Mouse (Mus musculus): ENCODE measurements at regions not wholly inside any gene's neighbourhood (a gene's known extent, or its start where the extent isn't known, plus 50 kb on each side); places are given as distances from the start of the nearest gene placed in this dataset.

DNA sequence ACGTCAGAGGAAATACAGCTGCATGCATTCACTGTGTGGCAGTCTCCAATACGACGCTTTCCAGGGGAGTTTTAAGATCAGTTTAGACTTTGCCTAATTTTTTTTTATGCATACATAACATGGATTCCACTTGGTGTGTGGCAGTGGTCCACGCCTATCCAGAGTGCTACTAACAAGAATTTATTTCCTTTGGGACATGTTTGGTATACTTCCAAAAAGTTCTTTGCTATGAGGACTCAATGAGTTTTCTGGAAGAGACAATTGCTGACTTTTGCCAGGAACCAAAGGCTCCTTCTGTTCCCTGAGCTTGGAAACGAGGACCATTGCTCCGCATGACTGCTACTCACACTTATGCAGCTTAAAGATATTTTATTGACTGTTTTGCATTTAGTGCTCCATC, 59.2 kb downstream of the Marcks start:
- ATAC-seq (replicated peaks; ENCODE audit: poor library complexity) = no peak

- ATAC-seq (replicated peaks; ENCODE audit: poor library complexity) = no peak
Observed at GRCm38 (mm10) chr10:37078439-37078838, 60.3 kb downstream of the Marcks start.

GRCm38 (mm10) chr10:37077741-37078140, 61.0 kb downstream of the Marcks start:
- no peak for ATAC-seq (replicated peaks; ENCODE audit: poor library complexity)

- peak; percentile 78 for ATAC-seq (replicated peaks; ENCODE audit: poor library complexity)
Observed at GRCm38 (mm10) chr10:37072834-37073233, 65.9 kb downstream of the Marcks start.

- no peak for ATAC-seq (replicated peaks; ENCODE audit: poor library complexity)
Observed at GRCm38 (mm10) chr10:37072061-37072460, 66.7 kb downstream of the Marcks start.

- ATAC-seq (replicated peaks; ENCODE audit: poor library complexity) = no peak
Observed at GRCm38 (mm10) chr10:37071420-37071819, 67.3 kb downstream of the Marcks start.

All from megakaryocyte progenitor cell, adult 5-6 weeks (primary cell).